Mouse (Mus musculus) bone marrow, adult 2 months (tissue): ENCODE measurements around the gene Olfr573-ps1. TPM values are rescaled to one million over a fixed set of nuclear protein-coding genes. Genes with fewer than 3 reads are reported as not detected.

Source experiments
- H3K27ac ChIP-seq: fragments of 200-500 bp; 2 replicates; pipeline ENCODE4 v1.5.1; 2012; ENCODE audit warnings: low read depth, mild to moderate bottlenecking, control low read depth, inconsistent platforms, low read length; ENCODE audit not compliant: control insufficient read depth, poor library complexity, insufficient read depth
- H3K4me1 ChIP-seq: fragments of 200-500 bp; 2 replicates; pipeline ENCODE4 v1.6.1; 2011; ENCODE audit warnings: low read length; ENCODE audit not compliant: control insufficient read depth, insufficient read depth
- H3K4me3 ChIP-seq: fragments of 200-500 bp; replicated peaks from 2 replicates; pipeline ENCODE3; 2011; ENCODE audit warnings: mild to moderate bottlenecking, low read depth, low read length, control low read depth; ENCODE audit not compliant: control insufficient read depth
- CTCF ChIP-seq: fragments of 200-500 bp; IDR thresholded peaks from 2 replicates; pipeline ENCODE4 v1.5.1; 2011; ENCODE audit warnings: low read length, control low read depth; ENCODE audit not compliant: control insufficient read depth, insufficient read depth
- POLR2A ChIP-seq: fragments of 200-500 bp; IDR thresholded peaks from 2 replicates; pipeline ENCODE4 v1.6.1; 2011; ENCODE audit warnings: low read depth, mild to moderate bottlenecking, control low read depth, low read length, borderline replicate concordance; ENCODE audit not compliant: control insufficient read depth
- WGBS: fragments of 180-500 bp; shearing (Covaris S2); methylation state at CpG from one replicate; pipeline ENCODE4 v1.1.7; 2018; 5-methylcytosine and 5-hydroxymethylcytosine counted together
- polyA plus RNA-seq: library from polyadenylated mRNA; stranded (reverse); fragments of >200 nt; gene quantifications from 2 replicates; pipeline ENCODE4 v1.2.4, GENCODE M21; 2011; ENCODE audit warnings: low replicate concordance; ENCODE audit not compliant: missing spikeins, insufficient read depth, insufficient read length

The Olfr573-ps1 gene
- polyA plus RNA-seq, 1 experiment = not detected

DNA sequence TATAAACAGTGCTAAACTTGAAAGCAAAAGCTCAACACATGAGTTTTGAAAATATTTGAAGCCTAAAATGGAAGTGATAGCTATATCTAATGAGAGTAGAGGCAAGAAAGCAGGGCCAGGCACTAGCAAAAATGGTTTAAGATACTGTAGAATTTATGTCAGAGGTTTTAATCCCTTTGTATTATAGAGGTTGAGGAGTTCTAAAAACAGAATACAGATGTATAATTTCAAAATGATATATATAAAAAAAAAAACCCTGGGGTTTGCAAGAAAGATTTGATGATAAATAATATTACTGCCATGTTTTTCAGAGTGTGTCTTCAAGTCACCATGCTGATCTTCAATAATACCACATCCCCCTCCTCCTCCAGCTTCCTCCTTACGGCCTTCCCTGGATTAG, 5.8 kb upstream of the Olfr573-ps1 start, which contains the start of gene Olfr574:
Olfr574 (plus strand) TSS at position 301 of the 400 bp plus-strand sequence.
- no peaks in the 10 kb centered on the region for H3K4me1 ChIP-seq
- H3K27ac ChIP-seq = no peak within 1 kb of the TSS
- H3K4me3 ChIP-seq = no peak within 1 kb of the TSS
- WGBS = 94% methylated on average over 1 of the region's 1 CpGs
- TF ChIP-seq POLR2A = no peak
- TF ChIP-seq CTCF = no peak

DNA sequence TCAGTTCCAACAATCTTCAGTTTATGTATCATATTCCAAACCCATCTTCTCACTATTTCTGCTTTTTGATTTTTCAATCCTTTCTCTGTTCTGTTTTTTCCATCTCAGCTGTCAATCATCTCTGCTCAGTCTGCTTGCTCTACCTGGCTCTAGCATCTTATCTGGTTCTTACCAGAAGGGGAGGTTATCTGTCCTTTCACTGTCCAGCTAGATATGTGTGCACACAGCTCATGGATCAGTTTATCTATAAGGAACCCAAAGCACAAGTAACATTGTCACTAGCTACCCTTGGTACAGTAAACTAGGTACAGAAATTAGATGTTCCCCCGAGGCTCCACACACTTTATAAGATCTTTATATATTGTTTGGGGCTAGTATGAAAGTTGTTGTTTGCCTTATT, 1.0 kb upstream of the Olfr573-ps1 start:
- H3K4me3 ChIP-seq = no peak overlapping the region
- H3K27ac ChIP-seq = no peak overlapping the region
- no peaks in the 10 kb centered on the region for H3K4me1 ChIP-seq
- TF ChIP-seq POLR2A = no peak
- TF ChIP-seq CTCF = no peak
- WGBS = 68% methylated on average over 1 of the region's 1 CpGs

DNA sequence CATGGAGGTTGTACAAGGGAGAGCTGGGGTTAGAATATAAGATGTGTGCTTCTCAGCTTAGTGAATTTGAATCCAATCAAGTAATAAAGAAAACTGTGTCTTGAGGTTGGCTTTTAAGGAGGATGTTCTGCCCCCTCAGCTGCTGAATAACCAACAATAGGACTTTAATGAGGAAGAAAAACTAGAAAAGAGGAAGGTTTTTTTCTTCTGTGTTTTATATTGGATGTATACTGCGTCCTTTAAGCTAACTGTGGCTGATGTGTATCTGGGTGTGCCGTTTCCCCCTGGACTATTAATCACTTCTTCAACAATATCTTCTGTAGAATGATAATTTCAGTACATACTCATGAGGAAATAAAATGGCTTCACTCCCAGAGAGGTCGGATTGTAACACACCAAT, 15.3 kb downstream of the Olfr573-ps1 start:
- Histone ChIP-seq H3K4me3 (no peak overlapping the region), H3K27ac (no peak overlapping the region), H3K4me1 (no peaks in the 10 kb centered on the region)
- TF ChIP-seq CTCF (no peak), POLR2A (no peak)
- 13% methylated on average over 3 of the region's 3 CpGs for WGBS

DNA sequence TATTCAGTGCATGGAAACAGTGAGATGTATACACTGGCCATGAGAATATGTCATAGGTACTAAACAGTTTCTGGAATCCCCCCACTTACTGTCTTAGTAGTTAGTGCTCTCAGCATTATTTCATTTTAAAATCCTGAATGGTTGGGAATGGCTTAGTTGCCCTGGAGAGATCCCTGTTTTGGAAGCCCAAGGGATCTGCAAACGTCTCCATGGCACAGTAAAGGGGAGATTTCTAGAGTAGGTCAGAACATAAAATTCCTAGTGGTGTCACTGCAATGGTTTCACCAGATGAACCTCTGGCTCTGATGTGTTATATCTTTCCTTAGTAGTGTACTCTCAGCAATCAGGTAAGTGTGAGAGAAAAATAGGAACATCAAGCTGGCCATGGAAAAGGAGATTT, 18.3 kb downstream of the Olfr573-ps1 start, which contains the start of gene Olfr572:
Olfr572 (plus strand) TSS at position 301 of the 400 bp plus-strand sequence.
- no peak for TF ChIP-seq CTCF
- no peak for TF ChIP-seq POLR2A
- Histone ChIP-seq H3K4me3 (no peak within 1 kb of the TSS), H3K27ac (no peak within 1 kb of the TSS), H3K4me1 (no peaks in the 10 kb centered on the region)
- 67% methylated on average over 1 of the region's 1 CpGs for WGBS

DNA sequence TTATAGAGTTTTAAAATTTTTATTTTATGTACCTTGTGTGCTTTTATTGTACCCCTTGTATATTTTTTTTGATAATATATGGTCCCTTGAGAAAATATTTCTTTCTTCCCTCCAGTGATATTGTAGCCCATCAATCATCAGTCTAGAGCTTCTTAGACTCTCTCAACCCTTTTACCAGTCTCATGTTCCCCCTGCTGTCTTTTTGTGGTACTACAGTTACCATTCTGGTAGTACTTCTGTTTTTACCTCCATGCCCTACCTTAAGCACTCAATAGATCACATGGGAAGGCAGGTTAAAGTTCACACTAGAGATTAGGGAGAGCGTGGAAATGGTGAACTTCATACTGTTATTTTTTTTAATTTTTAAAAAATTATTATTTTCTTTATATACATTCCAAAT, 22.7 kb downstream of the Olfr573-ps1 start:
- WGBS = 8% methylated on average over 1 of the region's 1 CpGs

DNA sequence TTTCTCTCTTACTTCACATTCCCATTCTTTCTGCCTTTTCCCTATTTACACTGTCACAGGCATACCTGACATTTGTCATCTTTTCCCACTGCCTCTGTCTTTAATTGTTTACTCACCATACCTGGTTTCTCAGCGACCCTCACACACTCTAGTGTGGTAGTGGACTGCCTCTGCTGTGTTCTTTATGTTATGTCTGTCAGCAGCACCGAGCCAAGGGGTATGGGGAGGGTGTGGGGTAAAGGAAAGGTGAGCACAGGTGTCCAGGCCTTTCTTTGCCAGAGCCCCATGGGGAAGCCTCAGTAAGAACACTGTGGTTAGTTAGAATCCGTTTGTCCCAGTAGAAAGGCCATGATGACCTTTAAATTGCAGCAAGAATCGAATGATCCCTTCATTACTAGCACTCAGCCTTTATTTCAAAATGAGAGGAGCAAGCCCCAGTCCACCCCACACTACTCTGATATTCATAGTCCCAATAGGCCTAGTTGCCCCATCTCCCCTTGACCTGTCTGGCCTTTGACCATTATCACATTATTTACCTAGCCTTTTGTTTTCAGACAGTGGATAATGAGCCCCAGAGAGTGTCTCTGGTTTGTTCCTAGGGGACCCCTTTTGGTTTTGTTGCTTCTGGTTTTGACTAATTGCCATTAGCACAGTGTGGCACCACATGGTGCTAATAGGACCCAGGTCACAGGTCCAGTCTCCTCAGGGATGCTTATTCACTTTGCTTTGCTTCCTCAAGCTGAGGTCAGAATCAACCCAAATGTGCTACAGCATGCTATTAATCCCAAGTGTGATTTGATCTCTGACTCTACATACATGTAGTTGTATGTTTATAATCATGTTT, 25.1 kb downstream of the Olfr573-ps1 start, which contains the start of gene Olfr571:
Olfr571 (minus strand) TSS at position 505 of the 844 bp plus-strand sequence.
- Histone ChIP-seq H3K4me1 (no peaks in the 10 kb centered on the region), H3K27ac (no peak within 1 kb of the TSS), H3K4me3 (no peak within 1 kb of the TSS)
- WGBS = 72% methylated on average over 4 of the region's 4 CpGs
- TF ChIP-seq POLR2A (no peak), CTCF (no peak)

More for the DNA sequence above, 22.7 kb downstream of the Olfr573-ps1 start:
- H3K27ac ChIP-seq = no peak overlapping the region
- H3K4me3 ChIP-seq = no peak overlapping the region
- H3K4me1 ChIP-seq = no peaks in the 10 kb centered on the region
- TF ChIP-seq CTCF = no peak
- TF ChIP-seq POLR2A = no peak

DNA sequence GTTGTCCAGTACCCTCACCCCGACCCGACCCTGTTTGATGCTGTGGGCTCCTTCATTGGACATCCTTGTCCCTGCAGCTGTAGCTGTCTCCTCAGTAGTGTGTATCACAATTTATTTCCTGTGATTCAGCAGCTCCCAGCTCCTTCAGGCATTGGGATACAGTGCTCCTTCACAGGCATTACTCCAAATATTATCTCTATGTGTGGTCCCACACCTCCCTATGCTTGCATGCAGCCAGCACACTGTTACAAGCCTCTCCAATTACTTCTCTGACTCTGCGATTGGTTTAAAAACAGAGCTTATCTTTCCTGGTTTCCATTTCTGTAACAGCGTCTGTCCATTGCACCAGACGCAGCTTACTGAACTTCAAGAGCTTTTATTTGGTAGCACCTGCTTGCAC, 26.0 kb downstream of the Olfr573-ps1 start:
- WGBS = 71% methylated on average over 5 of the region's 5 CpGs
- TF ChIP-seq CTCF (no peak), POLR2A (no peak)
- Histone ChIP-seq H3K4me1 (no peaks in the 10 kb centered on the region), H3K27ac (no peak overlapping the region), H3K4me3 (no peak overlapping the region)

DNA sequence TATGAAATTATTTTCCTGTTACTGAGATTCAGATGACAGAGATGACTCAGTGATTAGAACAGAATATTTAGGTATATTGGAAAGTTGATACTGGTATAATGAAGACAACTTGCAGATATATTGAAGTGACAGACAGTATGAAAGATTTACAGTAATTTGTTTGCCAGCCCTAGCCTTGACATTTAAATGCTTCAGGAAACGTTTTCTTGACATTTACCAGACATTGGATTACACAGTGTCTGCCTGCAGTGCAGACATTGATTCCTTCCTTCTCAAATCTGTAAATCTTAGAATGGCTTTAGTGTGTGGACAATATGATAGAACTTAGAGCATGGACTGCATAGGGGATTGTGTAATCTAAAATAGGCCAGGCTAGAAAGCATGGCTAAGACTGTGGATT, 27.1 kb downstream of the Olfr573-ps1 start:
- 30% methylated on average over 1 of the region's 1 CpGs for WGBS
- TF ChIP-seq POLR2A (no peak), CTCF (no peak)
- H3K4me1 ChIP-seq = no peaks in the 10 kb centered on the region
- no peak overlapping the region for H3K4me3 ChIP-seq
- H3K27ac ChIP-seq = no peak overlapping the region

Other genes with a start within 250 kb of the Olfr573-ps1 start
- gene Olfr557, start 246.7 kb downstream of the Olfr573-ps1 start, polyA plus RNA-seq = not detected in 2 replicates
- not detected in 2 replicates for gene Olfr558, start 240.4 kb downstream of the Olfr573-ps1 start, polyA plus RNA-seq
- gene Olfr33, start 223.5 kb downstream of the Olfr573-ps1 start, polyA plus RNA-seq = not detected in 2 replicates
- not detected in 2 replicates for gene Olfr559, start 215.1 kb downstream of the Olfr573-ps1 start, polyA plus RNA-seq
- not detected in 2 replicates for gene Olfr560, start 183.2 kb downstream of the Olfr573-ps1 start, polyA plus RNA-seq
- 0.29 TPM in 1 of 2 replicates, not detected in the other for gene Olfr78, start 183.1 kb downstream of the Olfr573-ps1 start, polyA plus RNA-seq
- gene Olfr561, start 171.4 kb downstream of the Olfr573-ps1 start, polyA plus RNA-seq = not detected in 2 replicates
- gene Olfr564, start 139.1 kb downstream of the Olfr573-ps1 start, polyA plus RNA-seq = not detected in 2 replicates
- not detected in 2 replicates for gene Olfr566, start 83.8 kb downstream of the Olfr573-ps1 start, polyA plus RNA-seq
- not detected in 2 replicates for gene Olfr568, start 65.5 kb downstream of the Olfr573-ps1 start, polyA plus RNA-seq
- gene Olfr569, start 51.7 kb downstream of the Olfr573-ps1 start, polyA plus RNA-seq = not detected in 2 replicates
- gene Olfr570, start 48.0 kb downstream of the Olfr573-ps1 start, polyA plus RNA-seq = not detected in 2 replicates
- 0.90 and 1.1 TPM in 2 replicates for gene Olfr571, start 25.0 kb downstream of the Olfr573-ps1 start, polyA plus RNA-seq
- not detected in 2 replicates for gene Olfr572, start 18.2 kb downstream of the Olfr573-ps1 start, polyA plus RNA-seq
- gene Olfr574, start 5.9 kb upstream of the Olfr573-ps1 start, polyA plus RNA-seq = not detected in 2 replicates
- not detected in 2 replicates for gene Olfr575, start 16.2 kb upstream of the Olfr573-ps1 start, polyA plus RNA-seq
- gene Olfr576, start 20.1 kb upstream of the Olfr573-ps1 start, polyA plus RNA-seq = not detected in 2 replicates
- not detected in 2 replicates for gene Olfr577, start 33.4 kb upstream of the Olfr573-ps1 start, polyA plus RNA-seq
- not detected in 2 replicates for gene Olfr578, start 46.7 kb upstream of the Olfr573-ps1 start, polyA plus RNA-seq
- not detected in 2 replicates for gene Olfr582, start 95.4 kb upstream of the Olfr573-ps1 start, polyA plus RNA-seq
- gene Olfr583, start 108.7 kb upstream of the Olfr573-ps1 start, polyA plus RNA-seq = not detected in 2 replicates
- not detected in 2 replicates for gene Olfr584, start 139.3 kb upstream of the Olfr573-ps1 start, polyA plus RNA-seq
- gene Olfr585, start 155.1 kb upstream of the Olfr573-ps1 start, polyA plus RNA-seq = not detected in 2 replicates
- gene Olfr586, start 183.1 kb upstream of the Olfr573-ps1 start, polyA plus RNA-seq = not detected in 2 replicates
- gene Olfr588-ps1, start 198.3 kb upstream of the Olfr573-ps1 start, polyA plus RNA-seq = not detected in 2 replicates
- gene Olfr589, start 213.8 kb upstream of the Olfr573-ps1 start, polyA plus RNA-seq = not detected in 2 replicates
- gene Olfr591, start 235.8 kb upstream of the Olfr573-ps1 start, polyA plus RNA-seq = not detected in 2 replicates
- not detected in 2 replicates for gene Olfr592, start 242.2 kb upstream of the Olfr573-ps1 start, polyA plus RNA-seq